Mouse (Mus musculus) left cerebral cortex, adult 18-20 months (tissue): Measurements from ENCODE around the gene Gabrp. TPM values are rescaled to one million over a fixed set of nuclear protein-coding genes. Genes with fewer than 3 reads are reported as not detected.

Experiments used
- DNase-seq, 2 experiments: peaks; one replicate each; pipeline ENCODE4 v3.0.0; 2021 to 2022; ENCODE audit warnings: low spot score in 2 of 2, mixed read lengths in 1 of 2
- long read RNA-seq, 2 experiments: library from polyadenylated mRNA; stranded (forward); transcript quantifications; one replicate each; pipeline ENCODE4 v2.0.0; 2021
- total RNA-seq, 2 experiments: library from RNA; stranded (reverse); gene quantifications; 2 replicates each; pipeline ENCODE4 v1.2.3; 2021

Gene Gabrp
- not detected for total RNA-seq
- long read RNA-seq, experiment 1: 0 reads
- long read RNA-seq, experiment 2: 0 reads

DNA sequence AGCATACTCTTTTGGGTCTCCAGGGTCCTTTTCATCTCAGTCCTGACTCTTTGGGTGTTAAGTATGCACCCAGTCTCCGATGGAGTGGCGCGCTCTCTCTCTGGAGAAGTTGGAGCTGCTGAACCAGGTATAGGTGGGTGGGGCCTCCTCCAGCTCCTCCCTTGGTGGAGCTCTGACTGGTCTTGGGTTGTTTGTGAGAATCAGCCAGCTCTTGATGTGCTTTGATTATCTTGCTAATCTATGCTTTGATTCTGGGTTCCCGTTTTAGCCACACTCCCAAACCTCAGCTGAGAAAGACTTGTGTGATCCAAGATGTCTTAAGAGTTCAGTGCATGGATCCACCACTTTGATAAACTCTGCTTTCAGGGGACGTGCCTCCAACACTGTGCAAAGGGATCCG is at the start of gene Gabrp:
Gene Gabrp, minus strand, starts transcription at position 101 of the 400 bp plus-strand sequence.
- no peak for DNase-seq

DNA sequence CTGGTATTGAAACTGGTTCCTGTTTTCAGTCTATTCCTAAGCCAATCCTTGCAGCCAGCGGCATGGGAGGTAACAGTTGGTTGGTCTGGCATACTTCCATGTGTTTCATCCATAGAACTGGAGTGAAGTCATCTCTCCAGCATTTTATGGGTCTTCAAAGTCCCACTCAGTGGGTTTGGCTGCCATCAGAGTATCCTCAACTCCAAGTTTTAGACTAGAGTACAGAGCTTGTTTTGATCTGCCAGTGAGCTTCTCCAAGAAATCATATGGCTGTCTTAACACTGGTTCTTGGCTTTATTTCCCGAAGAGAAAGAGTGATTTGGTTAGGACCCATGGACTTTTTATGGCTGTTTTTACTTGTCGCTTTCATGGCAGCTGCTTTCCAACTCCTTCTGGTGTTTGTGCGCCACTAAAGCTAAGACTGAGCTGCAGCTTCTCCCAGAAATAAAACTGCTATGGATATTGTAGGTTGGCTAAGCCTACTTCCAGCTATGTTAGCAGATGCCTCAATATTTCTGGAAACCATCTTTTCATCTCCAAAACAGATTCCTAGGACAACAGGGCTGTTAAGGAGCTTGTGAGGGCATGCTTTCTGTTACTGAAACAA is 48.5 kb upstream of the Gabrp start:
- DNase-seq: peak in 1 of 2 experiments; percentile 16

DNA sequence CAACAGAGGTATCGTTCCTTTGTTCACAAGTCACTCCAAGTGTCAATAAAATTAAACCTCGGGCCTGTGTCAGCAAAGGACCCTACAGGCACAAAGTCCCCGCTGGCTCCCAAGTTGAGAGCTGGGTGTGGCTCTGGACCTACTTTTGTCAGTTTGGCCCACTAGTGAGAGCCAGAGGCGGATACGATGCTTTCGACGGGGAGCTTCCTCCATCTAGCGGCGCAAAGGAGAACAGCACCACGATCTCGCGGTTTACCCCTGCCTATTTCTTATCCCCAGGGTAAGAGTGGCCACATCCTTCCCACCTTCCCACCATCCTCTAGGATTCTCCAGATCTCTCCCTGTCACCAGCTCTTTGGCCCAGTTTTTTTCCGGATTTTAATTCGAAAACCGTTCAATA is 35.5 kb upstream of the Gabrp start:
- DNase-seq: peak; percentile 71 to 78

DNA sequence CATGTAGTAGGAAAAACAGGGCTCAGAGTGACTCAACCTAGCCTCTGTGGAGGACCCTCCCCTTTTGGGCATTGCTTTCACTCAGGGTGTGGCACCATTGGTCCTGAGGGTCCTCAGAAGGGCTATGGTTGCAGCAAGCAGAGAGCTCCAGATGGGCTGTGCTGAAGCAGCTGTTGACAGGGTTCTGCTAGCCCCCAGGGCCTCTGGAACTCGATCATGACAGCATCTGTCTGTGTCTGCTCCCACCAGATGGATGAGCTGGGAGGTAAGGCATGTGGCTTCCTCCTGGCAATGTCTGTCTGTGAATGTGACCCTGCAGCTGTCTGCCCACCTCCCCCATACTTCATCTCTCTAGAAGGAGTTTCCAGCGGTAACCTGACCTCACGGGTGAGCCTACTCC is 29.0 kb upstream of the Gabrp start:
- DNase-seq: no peak

DNA sequence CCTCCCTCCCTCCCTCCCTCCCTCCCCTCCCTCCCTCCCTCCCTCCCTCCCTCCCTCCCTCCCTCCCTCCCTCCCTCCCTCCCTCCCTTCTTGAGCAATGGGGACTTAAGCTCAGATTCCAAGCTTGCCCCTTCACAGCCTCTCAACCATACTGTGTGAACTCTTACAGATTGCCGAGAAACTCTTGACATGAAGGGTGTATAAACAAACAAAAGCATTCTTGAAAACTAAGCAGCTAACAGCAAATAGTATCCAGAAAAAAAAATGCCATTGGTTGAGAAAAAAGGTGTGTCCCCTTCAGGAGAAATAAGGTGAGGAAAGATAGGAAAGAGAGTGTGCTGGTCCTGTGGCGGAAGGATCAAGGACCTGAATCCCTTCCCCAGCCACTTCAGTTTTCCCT is 24.4 kb upstream of the Gabrp start:
- DNase-seq: no peak

DNA sequence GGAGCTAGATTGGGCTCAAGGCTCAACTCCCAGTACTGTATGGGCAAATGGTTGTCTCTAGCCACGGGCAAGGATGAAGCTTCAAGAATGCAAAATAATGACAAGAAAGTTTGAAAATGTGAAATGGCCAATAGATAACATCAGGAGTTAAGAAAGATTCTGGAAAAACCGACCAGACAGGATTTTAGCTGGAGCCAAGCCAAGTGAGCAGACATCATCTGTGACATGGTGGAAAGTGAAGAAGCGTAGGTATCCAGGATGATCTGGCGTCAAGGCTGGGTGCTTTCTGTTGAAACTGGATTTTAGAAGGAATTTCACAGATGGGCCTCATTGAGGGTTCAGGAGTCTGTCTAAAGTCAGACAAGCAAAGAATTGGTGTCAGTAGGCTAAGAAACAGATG is 20.2 kb upstream of the Gabrp start, which contains the start of gene D130052B06Rik:
Gene D130052B06Rik, plus strand, starts transcription at position 317 of the 400 bp plus-strand sequence.
- no peak for DNase-seq

DNA sequence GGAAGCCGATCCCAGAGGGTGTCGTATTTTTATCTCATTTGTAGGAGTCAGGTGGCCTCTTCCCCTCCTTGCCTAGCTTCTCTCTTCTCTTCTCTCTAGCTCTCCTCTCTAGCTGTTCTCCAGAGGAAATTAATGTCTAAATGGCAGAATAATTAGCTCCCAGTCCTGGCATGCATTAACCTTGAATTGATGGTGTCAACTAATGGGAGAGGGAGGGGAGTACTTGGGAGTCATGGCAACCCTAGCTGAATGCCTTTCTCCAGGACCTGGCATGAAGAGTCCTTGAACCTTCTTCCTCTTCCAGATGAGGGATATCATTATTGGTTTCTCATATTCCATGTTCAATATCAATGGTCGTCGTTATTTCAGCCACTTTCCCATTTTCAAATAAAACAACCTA is 17.9 kb upstream of the Gabrp start:
- DNase-seq: no peak

DNA sequence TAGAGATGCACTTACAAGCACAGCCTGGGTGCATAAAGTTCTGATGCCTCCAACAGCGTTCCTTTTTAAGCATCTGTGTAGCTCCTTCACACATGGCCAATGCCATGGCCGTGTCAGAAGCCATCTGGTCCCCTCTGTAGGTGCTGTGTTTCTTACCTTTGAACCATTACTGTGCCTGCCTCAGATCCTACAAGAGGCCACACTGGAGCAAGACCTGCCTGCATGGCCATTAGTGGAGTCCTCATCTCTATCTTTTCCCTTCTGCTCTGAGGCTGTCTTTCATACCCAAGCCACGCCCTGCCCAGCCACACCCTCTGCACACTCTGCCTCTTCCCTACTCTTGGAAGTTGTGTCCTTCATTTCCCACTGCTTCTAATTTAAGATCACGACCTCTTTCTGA is 14.1 kb upstream of the Gabrp start:
- no peak for DNase-seq

DNA sequence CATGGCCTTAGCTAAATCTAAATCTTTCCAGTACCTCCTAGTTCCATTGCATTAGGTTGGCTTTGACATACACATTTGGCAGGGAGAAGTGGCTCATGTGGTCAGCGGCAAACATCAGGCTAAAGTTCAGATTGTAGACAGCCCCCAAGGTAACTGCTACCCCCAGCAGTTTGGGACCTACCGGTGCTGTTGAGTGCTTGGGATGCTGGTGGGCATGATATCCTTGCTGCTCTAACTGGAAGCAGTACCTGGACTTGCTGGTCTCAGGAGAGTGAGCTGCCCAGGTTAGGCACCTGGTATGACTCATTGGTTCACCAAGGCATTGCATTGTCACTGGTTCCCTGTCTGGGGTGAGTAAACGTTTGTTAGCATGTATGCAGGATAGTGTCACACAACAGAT is 12.0 kb upstream of the Gabrp start:
- no peak for DNase-seq

DNA sequence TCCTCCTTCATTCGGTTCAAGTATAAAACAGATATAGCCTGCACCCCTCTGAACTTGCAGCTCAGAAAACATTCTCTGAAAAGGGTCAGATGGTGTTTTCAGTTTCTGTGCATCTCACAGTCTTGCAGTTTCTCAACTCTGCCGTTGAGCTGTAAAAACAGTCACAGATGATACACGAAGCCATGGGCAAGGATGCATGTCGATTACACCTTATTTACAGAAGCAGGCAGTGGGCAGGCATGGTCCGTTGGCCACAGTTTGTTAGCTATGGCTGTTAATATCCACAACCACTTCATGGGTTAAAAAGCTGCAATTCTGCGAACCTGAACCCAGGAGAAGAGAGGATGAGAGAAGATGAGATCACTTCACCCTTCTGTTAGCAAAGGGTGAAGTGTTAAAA is 7.9 kb upstream of the Gabrp start:
- DNase-seq: no peak

DNA sequence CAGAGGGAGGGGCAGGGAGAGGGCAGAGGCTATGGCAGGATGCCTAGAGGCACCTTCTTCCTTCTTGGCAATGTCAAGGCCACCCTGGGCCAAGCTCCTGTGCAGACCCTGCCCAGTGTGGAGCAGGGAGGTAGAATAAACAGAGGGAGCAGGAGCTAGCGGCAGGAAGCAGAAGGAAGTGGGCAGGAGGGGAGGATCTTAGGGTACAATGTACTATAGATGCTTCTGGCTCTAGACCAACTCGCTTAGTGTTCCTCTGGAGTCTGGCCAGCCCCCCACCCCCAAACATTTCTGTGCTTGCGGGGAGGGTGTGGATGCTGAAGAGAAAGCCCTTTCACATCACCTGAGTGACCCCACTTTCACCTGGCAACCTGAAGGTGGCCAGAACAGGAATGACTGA is 862 bp upstream of the Gabrp start:
- no peak for DNase-seq

DNA sequence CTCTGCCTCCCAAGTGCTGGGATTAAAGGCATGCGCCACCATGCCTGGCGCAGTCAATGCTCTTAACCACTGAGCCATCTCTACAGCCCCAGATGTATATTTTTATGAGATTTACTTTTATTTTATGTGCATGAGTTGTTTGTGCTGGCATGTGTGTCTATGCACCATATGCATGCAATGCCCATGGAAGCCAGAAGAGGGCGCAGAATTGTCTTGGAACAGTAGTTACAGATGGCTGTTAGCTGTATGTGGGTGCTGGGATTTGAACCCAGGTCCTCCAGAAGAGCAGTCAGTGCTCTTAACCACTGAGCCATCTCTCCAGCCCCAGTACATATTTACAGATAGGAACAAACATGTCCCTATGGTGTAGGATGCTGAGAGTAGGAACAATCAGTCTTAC is 3.8 kb downstream of the Gabrp start:
- no peak for DNase-seq

DNA sequence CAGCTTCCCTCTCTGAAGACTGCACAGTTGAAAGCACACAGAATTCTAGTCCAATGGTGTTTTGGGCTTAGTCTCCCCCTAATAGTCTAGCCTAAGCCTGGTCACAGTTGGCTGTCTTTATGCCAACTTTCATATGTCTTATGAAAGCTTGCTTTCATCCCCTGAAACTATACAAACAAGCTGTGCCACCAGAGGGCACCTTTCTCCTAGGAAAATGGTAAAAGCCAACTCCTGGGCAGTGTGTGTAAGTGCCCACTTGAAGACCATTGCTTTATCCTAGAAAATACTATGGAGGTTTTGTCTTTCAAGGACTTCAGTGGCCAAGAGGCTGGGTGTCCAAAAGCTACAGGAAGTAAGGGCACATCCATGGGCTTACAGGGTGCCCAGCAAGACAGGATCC is 8.3 kb downstream of the Gabrp start:
- DNase-seq: peak; percentile 31 to 41

DNA sequence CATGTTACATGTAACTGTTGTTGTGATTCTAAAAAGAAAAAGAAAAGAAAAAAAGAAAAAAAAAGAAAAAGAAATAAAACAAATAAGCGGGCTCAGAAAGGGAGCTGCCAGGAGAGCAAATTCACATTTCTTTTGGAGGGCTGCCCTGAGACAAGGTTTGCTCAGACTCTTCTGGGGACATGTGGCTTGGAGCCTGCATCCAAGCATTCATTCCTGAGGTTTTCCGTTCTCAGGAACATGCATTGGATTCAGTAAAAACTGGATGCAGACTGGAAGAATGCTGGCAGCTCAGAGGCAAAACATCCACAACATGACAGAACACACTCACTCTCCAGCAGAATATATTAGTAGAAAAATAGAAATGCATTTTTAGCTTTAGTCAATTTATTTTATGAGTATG is 14.8 kb downstream of the Gabrp start:
- DNase-seq: no peak

DNA sequence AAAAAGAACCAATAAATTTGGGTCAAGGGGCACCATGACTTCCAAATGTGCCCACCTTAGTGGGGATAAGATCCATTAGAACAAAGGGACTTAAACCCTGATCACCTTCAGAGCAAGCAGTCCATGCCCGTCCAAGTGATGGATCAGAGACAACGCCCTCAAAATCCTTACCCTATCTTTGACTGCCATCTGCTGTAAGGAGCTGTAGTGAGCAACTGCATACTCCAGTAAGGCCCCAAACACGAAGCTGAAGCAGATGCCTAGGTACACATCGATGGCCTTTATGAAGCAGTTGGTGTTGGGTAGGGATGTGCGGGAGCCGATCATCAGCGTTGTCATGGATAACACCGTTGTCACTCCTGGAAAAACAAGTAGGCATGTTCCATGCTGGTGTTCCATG is 24.6 kb downstream of the Gabrp start:
- DNase-seq: peak; percentile 9 to 23

DNA sequence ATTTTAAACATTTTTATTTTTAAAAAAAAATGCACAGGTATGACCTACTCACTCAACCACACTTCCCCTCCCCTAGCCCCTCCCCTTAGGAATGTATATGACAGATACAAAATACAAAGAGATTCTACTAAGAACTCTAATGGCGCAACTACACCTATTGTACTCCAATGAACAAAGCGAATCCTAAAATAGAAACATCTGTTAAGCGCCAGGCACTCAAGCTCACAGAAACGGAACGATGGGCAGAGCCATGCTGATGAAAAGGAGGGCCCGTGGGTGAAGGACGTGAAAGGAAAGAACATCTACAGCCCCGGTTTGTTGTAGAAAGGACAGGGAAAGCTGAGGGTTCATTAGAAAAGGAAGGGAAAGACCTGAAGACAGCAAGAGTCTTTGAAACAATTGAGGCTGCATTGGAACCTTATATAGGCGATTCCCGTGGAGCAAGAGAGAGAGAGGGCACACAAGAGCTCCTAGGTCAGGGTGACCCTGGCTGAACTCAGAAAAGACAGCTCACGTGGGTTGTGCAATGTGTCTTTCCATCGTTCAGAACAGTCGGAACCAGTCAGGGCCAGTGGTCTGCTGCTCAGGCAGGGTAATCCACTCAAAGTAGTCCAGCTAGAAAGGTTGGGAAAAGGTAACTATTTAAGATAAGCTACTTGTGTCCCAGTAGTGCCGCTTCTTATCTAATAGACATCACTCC is 27.7 kb downstream of the Gabrp start:
- no peak for DNase-seq

DNA sequence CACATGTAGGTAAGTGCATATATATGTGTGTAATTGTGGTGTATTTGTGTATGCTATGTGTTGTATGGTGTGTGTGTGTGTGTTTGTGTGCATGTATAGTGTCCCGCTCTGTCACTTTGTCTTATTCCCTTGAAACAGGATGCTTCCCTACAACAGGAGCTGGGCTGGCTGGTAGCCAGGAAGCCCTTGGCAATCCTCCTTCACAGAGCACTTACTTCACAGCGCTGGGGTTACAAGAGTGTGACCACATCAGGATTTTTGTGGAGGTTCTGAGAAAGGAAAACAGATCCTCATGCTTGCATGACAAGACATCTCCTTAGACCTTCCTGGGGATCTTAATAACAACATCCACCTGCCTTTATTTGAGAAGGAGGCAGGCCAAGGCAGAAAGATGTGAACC is 31.4 kb downstream of the Gabrp start:
- DNase-seq: no peak

DNA sequence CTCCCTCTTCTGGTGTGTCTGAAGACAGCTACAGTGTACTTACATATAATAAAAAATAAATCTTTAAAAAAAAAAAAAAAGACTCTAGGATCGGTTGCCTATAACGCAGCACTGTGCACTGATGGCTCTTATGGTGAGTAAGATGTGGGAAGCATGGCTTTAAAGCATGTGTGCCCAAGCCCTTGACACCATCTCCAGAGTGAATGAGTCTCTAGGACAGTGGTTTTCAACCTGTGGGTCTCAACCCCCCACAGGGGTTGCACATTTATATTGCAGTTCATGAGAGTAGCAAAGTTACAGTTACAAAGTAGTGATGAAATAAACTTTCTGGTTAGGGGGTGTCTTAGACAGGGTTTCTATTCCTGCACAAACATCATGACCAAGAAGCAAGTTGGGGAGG is 33.8 kb downstream of the Gabrp start:
- no peak for DNase-seq

DNA sequence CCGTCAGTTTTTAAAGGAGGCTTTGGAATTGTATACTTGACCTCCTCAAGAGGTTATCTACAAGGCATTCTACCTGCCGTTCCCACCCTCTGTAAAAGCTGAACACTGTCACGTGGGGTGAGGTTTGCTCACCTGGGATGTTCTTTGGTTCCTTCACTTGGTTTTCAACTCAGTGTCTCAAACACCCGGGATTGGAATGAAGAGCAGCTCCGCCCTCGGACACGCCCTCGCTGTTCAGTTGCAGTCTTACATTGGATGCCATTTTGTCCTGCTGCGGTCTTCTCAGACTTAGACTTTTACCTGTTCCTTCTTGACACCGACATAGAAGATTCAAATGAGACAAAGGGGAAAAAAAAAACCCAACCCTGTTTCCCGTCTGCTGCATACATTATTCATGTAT is 34.6 kb downstream of the Gabrp start:
- no peak for DNase-seq

DNA sequence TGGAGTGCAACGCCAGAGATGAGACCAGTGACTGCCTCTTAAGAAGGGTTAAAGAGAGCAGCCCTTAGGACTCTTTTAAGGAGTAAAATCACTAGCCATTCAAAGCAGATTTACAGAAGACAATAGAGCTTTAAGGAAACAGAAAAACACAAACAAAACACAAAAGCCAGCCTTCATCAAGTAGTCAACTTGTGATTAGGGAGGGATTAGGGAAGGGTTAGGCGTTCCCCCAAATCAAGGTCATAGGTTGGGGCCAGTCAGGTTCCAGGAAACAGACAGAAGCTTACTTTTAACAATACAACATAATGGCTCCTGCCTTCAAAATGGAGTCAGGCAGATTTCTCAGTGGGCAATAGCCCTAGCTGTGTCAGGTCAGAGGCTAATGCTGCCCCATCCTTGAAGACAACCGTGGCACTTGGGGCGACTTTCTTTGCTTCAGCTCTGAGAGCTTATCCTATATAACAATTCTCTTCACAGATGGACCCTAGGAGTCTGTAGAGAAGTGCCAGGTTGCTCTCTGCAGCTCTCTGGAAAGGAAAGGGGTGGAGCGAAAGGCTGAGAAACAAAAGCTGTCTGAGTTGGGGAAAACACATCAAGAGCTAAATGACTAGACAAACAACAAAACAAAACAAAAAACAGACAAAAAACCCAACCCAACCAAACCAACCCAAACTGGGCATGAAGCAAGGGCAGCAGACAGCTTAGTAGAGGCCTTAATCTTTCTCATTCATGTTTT is 41.2 kb downstream of the Gabrp start:
- no peak for DNase-seq

DNA sequence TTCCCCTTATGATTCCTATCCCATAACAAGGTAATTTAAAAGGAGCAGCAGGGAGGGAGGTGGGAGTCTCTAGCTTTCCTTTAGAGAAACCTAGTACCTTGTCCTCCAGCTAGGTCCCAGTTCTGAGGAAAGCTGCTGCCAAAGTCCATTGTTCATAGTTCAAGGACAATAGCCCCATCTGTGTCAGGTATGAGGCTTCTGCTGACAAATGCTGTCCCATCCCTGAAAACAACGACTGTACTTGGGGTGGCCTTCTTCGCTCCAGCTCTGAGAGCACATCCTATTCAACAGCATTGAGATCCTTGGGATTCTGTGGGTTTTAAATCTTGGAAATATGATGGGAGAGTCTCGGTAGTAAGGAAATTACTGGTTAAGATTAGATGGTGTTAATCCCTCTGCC is 42.1 kb downstream of the Gabrp start:
- no peak for DNase-seq

DNA sequence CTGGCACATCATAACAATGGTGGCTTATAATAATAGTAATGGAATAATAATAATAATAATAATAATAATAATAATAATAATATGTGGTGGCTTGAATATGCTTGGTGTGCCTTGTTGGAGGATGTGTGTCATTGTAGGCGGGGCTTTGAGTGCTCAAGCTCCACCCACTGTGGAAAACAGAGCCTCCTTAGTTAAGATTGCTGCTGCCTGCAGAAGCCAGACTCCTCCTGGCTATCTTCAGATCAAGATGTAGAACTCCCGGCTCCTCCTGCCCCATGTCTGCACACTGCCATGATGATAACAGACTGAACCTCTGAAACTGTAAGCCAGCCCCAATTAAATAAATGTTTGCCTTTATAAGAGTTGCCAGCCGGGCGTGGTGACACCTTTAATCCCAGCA is 44.2 kb downstream of the Gabrp start:
- no peak for DNase-seq
